Mouse (Mus musculus) MEL (cell line): Measurements from ENCODE around the gene Gpd1. TPM values are rescaled to one million over a fixed set of nuclear protein-coding genes. Genes with fewer than 3 reads are reported as not detected.

Experiments
- DNase-seq: peaks from one replicate; pipeline ENCODE4 v3.0.0; 2011; ENCODE audit warnings: low read depth, low spot score
- H3K27ac ChIP-seq: 2 replicates; pipeline ENCODE4 v1.5.1; 2012; ENCODE audit warnings: low read depth, mild to moderate bottlenecking, control low read depth, low read length, moderate library complexity; ENCODE audit not compliant: control insufficient read depth
- H3K27me3 ChIP-seq, 2 experiments: fragments of 150-350 bp in 1 of 2; sonication (generic) in 1 of 2; 2 replicates each; pipeline ENCODE4 v1.6.1; 2012; ENCODE audit warnings: low read length in 2 of 2, mild to moderate bottlenecking in 2 of 2, improper control_type of control experiment in 1 of 2, moderate library complexity in 1 of 2; ENCODE audit not compliant: insufficient read depth in 2 of 2, control insufficient read depth in 1 of 2
- H3K36me3 ChIP-seq, 2 experiments: 2 replicates each; pipeline ENCODE4 v1.6.1; 2012 to 2014; ENCODE audit warnings: low read length in 2 of 2, improper control_type of control experiment in 1 of 2, inconsistent platforms in 1 of 2, mild to moderate bottlenecking in 1 of 2; ENCODE audit not compliant: insufficient read depth in 2 of 2, control insufficient read depth in 1 of 2
- H3K4me1 ChIP-seq, 2 experiments: fragments of 150-350 bp in 1 of 2; sonication (generic) in 1 of 2; 2 replicates each; pipeline ENCODE4 v1.6.1; 2012; ENCODE audit warnings: low read length in 2 of 2, improper control_type of control experiment in 1 of 2, mild to moderate bottlenecking in 1 of 2; ENCODE audit not compliant: insufficient read depth in 2 of 2, control insufficient read depth in 1 of 2
- H3K4me3 ChIP-seq, 2 experiments: fragments of 150-350 bp in 1 of 2; sonication (generic) in 1 of 2; 2 replicates each; pipeline ENCODE4 v1.5.1; 2012; ENCODE audit warnings: low read depth in 2 of 2, low read length in 2 of 2, mild to moderate bottlenecking in 2 of 2, moderate library complexity in 2 of 2, control low read depth in 1 of 2, improper control_type of control experiment in 1 of 2; ENCODE audit not compliant: control insufficient read depth in 1 of 2, insufficient read depth in 1 of 2
- H3K79me2 ChIP-seq: 2 replicates; pipeline ENCODE4 v1.6.1; 2012; ENCODE audit warnings: mild to moderate bottlenecking, low read length, moderate library complexity; ENCODE audit not compliant: control insufficient read depth, poor library complexity, insufficient read depth
- H3K9ac ChIP-seq: 2 replicates; pipeline ENCODE4 v1.6.1; 2012; ENCODE audit warnings: low read depth, mild to moderate bottlenecking, control low read depth, low read length, moderate library complexity; ENCODE audit not compliant: control insufficient read depth, poor library complexity, severe bottlenecking
- H3K9me3 ChIP-seq: fragments of 150-350 bp; sonication (generic); replicated peaks from 2 replicates; pipeline ENCODE4 v1.6.1; 2012; ENCODE audit warnings: mild to moderate bottlenecking, low read length, improper control_type of control experiment, moderate library complexity; ENCODE audit not compliant: insufficient read depth
- CHD2 ChIP-seq: IDR thresholded peaks from 2 replicates; pipeline ENCODE4 v1.6.1; 2011; ENCODE audit warnings: low read length, improper control_type of control experiment
- CTCF ChIP-seq, 3 experiments: IDR thresholded peaks in 2 of 3; conservative IDR thresholded peaks in 1 of 3; 2 replicates each; pipeline ENCODE4 v1.5.1; 2011 to 2012; ENCODE audit warnings: low read length in 3 of 3, low read depth in 2 of 3, mild to moderate bottlenecking in 2 of 3, improper control_type of control experiment in 1 of 3, inconsistent platforms in 1 of 3, mixed read lengths in 1 of 3, moderate library complexity in 1 of 3; ENCODE audit not compliant: control insufficient read depth in 1 of 3, insufficient read depth in 1 of 3, poor library complexity in 1 of 3, severe bottlenecking in 1 of 3
- E2F4 ChIP-seq: IDR thresholded peaks from 2 replicates; pipeline ENCODE4 v1.6.1; 2011; ENCODE audit warnings: low read depth, low read length, improper control_type of control experiment, borderline replicate concordance
- ELF1 ChIP-seq: IDR thresholded peaks from 2 replicates; pipeline ENCODE4 v1.6.1; 2014; ENCODE audit warnings: low read depth, mild to moderate bottlenecking, inconsistent platforms, low read length, improper control_type of control experiment, moderate library complexity
- EP300 ChIP-seq, 2 experiments: IDR thresholded peaks; 2 replicates each; pipeline ENCODE4 v1.6.1; 2011; ENCODE audit warnings: improper control_type of control experiment in 2 of 2, low read length in 2 of 2, low read depth in 1 of 2, mild to moderate bottlenecking in 1 of 2
- ETS1 ChIP-seq: IDR thresholded peaks from 2 replicates; pipeline ENCODE4 v1.6.1; 2012; ENCODE audit warnings: low read depth, mild to moderate bottlenecking, inconsistent platforms, low read length, improper control_type of control experiment, moderate library complexity
- GABPA ChIP-seq: IDR thresholded peaks from 2 replicates; pipeline ENCODE4 v1.6.1; 2012; ENCODE audit warnings: low read depth, mild to moderate bottlenecking, inconsistent platforms, low read length, improper control_type of control experiment, moderate library complexity
- GATA1 ChIP-seq: IDR thresholded peaks from 2 replicates; pipeline ENCODE4 v1.6.1; 2011; ENCODE audit warnings: low read depth, low read length, improper control_type of control experiment
- HCFC1 ChIP-seq: IDR thresholded peaks from 2 replicates; pipeline ENCODE4 v1.6.1; 2012; ENCODE audit warnings: low read depth, mild to moderate bottlenecking, inconsistent platforms, low read length, improper control_type of control experiment, moderate library complexity
- JUND ChIP-seq: IDR thresholded peaks from 2 replicates; pipeline ENCODE4 v1.6.1; 2011; ENCODE audit warnings: low read depth, mild to moderate bottlenecking, improper control_type of control experiment, low read length
- KAT2A ChIP-seq: conservative IDR thresholded peaks from 2 replicates; pipeline ENCODE4 v1.6.1; 2012; ENCODE audit warnings: low read depth, low read length, improper control_type of control experiment, inconsistent platforms
- MAFK ChIP-seq: IDR thresholded peaks from 2 replicates; pipeline ENCODE4 v1.6.1; 2011; ENCODE audit warnings: low read depth, mild to moderate bottlenecking, low read length, improper control_type of control experiment, borderline replicate concordance
- MAZ ChIP-seq: IDR thresholded peaks from 2 replicates; pipeline ENCODE4 v1.6.1; 2012; ENCODE audit warnings: low read depth, mild to moderate bottlenecking, inconsistent platforms, low read length, improper control_type of control experiment
- MYB ChIP-seq: IDR thresholded peaks from 2 replicates; pipeline ENCODE4 v1.6.1; 2011; ENCODE audit warnings: mild to moderate bottlenecking, low read depth, low read length, improper control_type of control experiment
- MYC ChIP-seq: IDR thresholded peaks from 2 replicates; pipeline ENCODE4 v1.6.1; 2011; ENCODE audit warnings: low read depth, mild to moderate bottlenecking, low read length, improper control_type of control experiment, moderate library complexity
- NRF1 ChIP-seq: IDR thresholded peaks from 2 replicates; pipeline ENCODE4 v1.6.1; 2014; ENCODE audit warnings: low read depth, mild to moderate bottlenecking, inconsistent platforms, low read length, improper control_type of control experiment, moderate library complexity; ENCODE audit not compliant: poor library complexity, insufficient read depth, severe bottlenecking
- POLR2A ChIP-seq, 2 experiments: IDR thresholded peaks; 2 replicates each; pipeline ENCODE4 v1.6.1; 2011 to 2012; ENCODE audit warnings: low read length in 2 of 2, mild to moderate bottlenecking in 2 of 2, control low read depth in 1 of 2, improper control_type of control experiment in 1 of 2, low read depth in 1 of 2, moderate library complexity in 1 of 2; ENCODE audit not compliant: control insufficient read depth in 1 of 2, insufficient read depth in 1 of 2, poor library complexity in 1 of 2
- POLR2AphosphoS2 ChIP-seq: IDR thresholded peaks from 2 replicates; pipeline ENCODE4 v1.6.1; 2011; ENCODE audit warnings: low read length, improper control_type of control experiment
- RAD21 ChIP-seq: IDR thresholded peaks from 2 replicates; pipeline ENCODE4 v1.6.1; 2011; ENCODE audit warnings: mild to moderate bottlenecking, low read depth, low read length, improper control_type of control experiment
- SIN3A ChIP-seq: IDR thresholded peaks from 2 replicates; pipeline ENCODE4 v1.6.1; 2012; ENCODE audit warnings: low read length, improper control_type of control experiment, inconsistent platforms
- SMC3 ChIP-seq: IDR thresholded peaks from 2 replicates; pipeline ENCODE4 v1.6.1; 2011; ENCODE audit warnings: low read depth, low read length, improper control_type of control experiment
- TAL1 ChIP-seq: IDR thresholded peaks from 2 replicates; pipeline ENCODE4 v1.6.1; 2012; ENCODE audit warnings: mild to moderate bottlenecking, inconsistent platforms, low read length, moderate library complexity, mixed read lengths
- TBP ChIP-seq: IDR thresholded peaks from 2 replicates; pipeline ENCODE4 v1.8.0; 2011; ENCODE audit warnings: low read depth, low read length, improper control_type of control experiment
- TCF12 ChIP-seq: IDR thresholded peaks from 2 replicates; pipeline ENCODE4 v1.6.1; 2014; ENCODE audit warnings: low read depth, mild to moderate bottlenecking, inconsistent platforms, low read length, improper control_type of control experiment, moderate library complexity
- UBTF ChIP-seq: IDR thresholded peaks from 2 replicates; pipeline ENCODE4 v1.6.1; 2012; ENCODE audit warnings: low read depth, mild to moderate bottlenecking, inconsistent platforms, low read length, improper control_type of control experiment, moderate library complexity, borderline replicate concordance; ENCODE audit not compliant: insufficient read depth
- USF2 ChIP-seq, 2 experiments: IDR thresholded peaks; 2 replicates each; pipeline ENCODE4 v1.6.1; 2011 to 2012; ENCODE audit warnings: improper control_type of control experiment in 2 of 2, low read length in 2 of 2, borderline replicate concordance in 1 of 2, inconsistent platforms in 1 of 2, low read depth in 1 of 2, mild to moderate bottlenecking in 1 of 2; ENCODE audit not compliant: insufficient read depth in 1 of 2
- ZC3H11A ChIP-seq: IDR thresholded peaks from 2 replicates; pipeline ENCODE4 v1.6.1; 2012; ENCODE audit warnings: low read depth, mild to moderate bottlenecking, inconsistent platforms, low read length, improper control_type of control experiment
- ZMIZ1 ChIP-seq: IDR thresholded peaks from 2 replicates; pipeline ENCODE4 v1.6.1; 2012; ENCODE audit warnings: low read depth, mild to moderate bottlenecking, inconsistent platforms, low read length, improper control_type of control experiment, moderate library complexity
- ZNF384 ChIP-seq: IDR thresholded peaks from 2 replicates; pipeline ENCODE4 v1.6.1; 2012; ENCODE audit warnings: low read depth, mild to moderate bottlenecking, inconsistent platforms, low read length, improper control_type of control experiment
- polyA plus RNA-seq, 2 experiments: library from polyadenylated mRNA; stranded (reverse) in 1 of 2; unstranded in 1 of 2; fragments of >175 nt in 1 of 2; fragments of >200 nt in 1 of 2; gene quantifications; 2 replicates each; pipeline versions ENCODE4 v1.2.1 to v1.2.4; 2012; ENCODE audit warnings: low replicate concordance in 2 of 2, low read depth in 1 of 2; ENCODE audit not compliant: insufficient read length in 2 of 2, insufficient read depth in 1 of 2, missing spikeins in 1 of 2
- total RNA-seq: library from RNA; depleted of rRNA; stranded (reverse); fragments of 300-350 nt; gene quantifications from 2 replicates; pipeline ENCODE4 v1.2.3, GENCODE M21; 2012; rRNA removed

Gene Gpd1
- total RNA-seq (0.13 and 0.23 TPM in 2 replicates), polyA plus RNA-seq (under 1 TPM in 1 of 2 experiments, not detected in 1; 0.52 TPM)

DNA sequence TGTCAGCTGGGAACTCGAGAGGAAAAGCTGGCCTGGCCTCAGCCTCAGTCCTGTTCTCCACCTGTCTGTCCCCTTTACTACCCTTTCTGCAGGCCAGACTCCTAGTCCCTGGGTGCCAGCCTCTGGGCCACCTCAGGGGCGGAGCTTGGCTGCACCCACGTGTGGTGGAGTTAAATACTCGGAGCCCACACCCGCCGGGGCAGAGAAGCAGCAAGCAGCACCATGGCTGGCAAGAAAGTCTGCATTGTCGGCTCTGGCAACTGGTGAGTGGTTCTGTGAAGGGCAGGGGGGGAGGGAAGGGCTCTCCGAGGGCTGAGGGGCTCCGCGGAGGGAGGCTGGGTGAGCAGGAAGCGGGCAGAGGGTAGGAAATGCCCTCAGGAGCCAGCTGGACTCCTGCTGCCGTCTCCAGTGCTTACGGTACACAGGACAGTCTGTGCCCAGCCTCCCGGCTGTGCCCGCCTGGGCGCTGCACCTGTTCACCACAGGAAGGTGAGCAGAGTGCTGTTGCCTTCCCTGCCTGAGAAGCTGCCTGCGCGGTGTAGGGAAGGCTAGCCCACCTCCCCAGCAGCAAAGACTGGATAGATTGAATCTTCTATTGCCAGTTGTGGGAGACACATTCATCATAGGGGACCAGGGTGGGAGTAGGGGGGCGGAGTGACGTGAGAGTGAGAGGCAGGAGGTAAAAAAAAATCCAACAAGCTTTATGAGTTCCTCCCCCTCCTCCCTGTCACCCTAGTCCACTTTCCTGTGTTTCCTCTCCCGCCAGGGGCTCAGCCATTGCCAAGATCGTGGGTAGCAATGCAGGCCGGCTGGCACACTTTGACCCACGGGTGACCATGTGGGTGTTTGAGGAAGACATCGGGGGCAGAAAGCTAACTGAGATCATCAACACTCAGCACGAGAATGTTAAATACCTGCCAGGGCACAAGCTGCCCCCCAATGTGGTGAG is at the start of gene Gpd1:
Gpd1 (plus strand) TSS at position 130 of the 949 bp plus-strand sequence.
- no peak within 1 kb of the TSS for H3K27ac ChIP-seq
- no peak for DNase-seq
- H3K9ac ChIP-seq = no peak within 1 kb of the TSS
- peaks cover 2 to 12% of the 10 kb centered on the region in 2 experiments for H3K4me1 ChIP-seq
- no peaks in the 10 kb centered on the region for H3K9me3 ChIP-seq
- H3K4me3 ChIP-seq = no peak within 1 kb of the TSS
- peaks cover 0 to 10% of the 10 kb centered on the region in 2 experiments; a peak in 2 of 4 replicates for H3K36me3 ChIP-seq
- TF ChIP-seq UBTF = no peak
- no peak for TF ChIP-seq MAZ
- TF ChIP-seq CHD2 = no peak
- TF ChIP-seq RAD21 = no peak
- TF ChIP-seq ETS1 = no peak
- no peak for TF ChIP-seq MYB
- TF ChIP-seq NRF1 = no peak
- TF ChIP-seq SIN3A = no peak
- TF ChIP-seq TAL1 = no peak
- TF ChIP-seq TCF12 = no peak
- TF ChIP-seq MYC = no peak
- TF ChIP-seq KAT2A = no peak
- no peak for TF ChIP-seq USF2 (IDR thresholded peaks at IDR 0.05; ENCODE audit: borderline replicate concordance in 1 of 2, insufficient read depth in 1 of 2, low read depth in 1 of 2, low read length in 2 of 2)
- TF ChIP-seq GABPA = no peak
- no peak for TF ChIP-seq HCFC1
- no peak for TF ChIP-seq ZMIZ1
- TF ChIP-seq POLR2AphosphoS2 = no peak
- TF ChIP-seq TBP = no peak
- no peaks in the 10 kb centered on the region for H3K27me3 ChIP-seq
- no peaks in the 10 kb centered on the region for H3K79me2 ChIP-seq

- H3K9ac ChIP-seq = no peak overlapping the region
- DNase-seq = peak; percentile 30
- H3K36me3 ChIP-seq = peaks cover 0 to 19% of the 10 kb centered on the region in 2 experiments; a peak in 2 of 4 replicates
- H3K4me1 ChIP-seq = peaks cover 10 to 27% of the 10 kb centered on the region in 2 experiments
- H3K27me3 ChIP-seq = peaks cover 0 to 2% of the 10 kb centered on the region in 2 experiments; a peak in 1 of 4 replicates
- no peaks in the 10 kb centered on the region for H3K9me3 ChIP-seq
- peaks cover 2% of the 10 kb centered on the region; the same call in 1 of the 2 replicates for H3K79me2 ChIP-seq
- H3K4me3 ChIP-seq = no peak overlapping the region
- no peak overlapping the region for H3K27ac ChIP-seq
- TF ChIP-seq POLR2A (IDR thresholded peaks at IDR 0.05; ENCODE audit: control insufficient read depth in 1 of 2, insufficient read depth in 1 of 2, low read depth in 1 of 2, low read length in 2 of 2, poor library complexity in 1 of 2) (no peak), GATA1 (no peak), ZNF384 (no peak), E2F4 (no peak), SMC3 (peak; percentile 60), JUND (no peak), ELF1 (no peak), KAT2A (no peak), CTCF (IDR thresholded peaks at IDR 0.05 in 2 of 3, conservative IDR thresholded peaks at IDR 0.05 in 1 of 3; ENCODE audit: control insufficient read depth in 1 of 3, insufficient read depth in 1 of 3, low read depth in 2 of 3, low read length in 3 of 3, poor library complexity in 1 of 3, severe bottlenecking in 1 of 3) (peak in 2 of 3 experiments; percentile 24 to 53; a peak in 4 of 6 replicates), MAFK (no peak), ZC3H11A (peak; percentile 36; the same call in 1 of the 2 replicates), RAD21 (peak; percentile 35), USF2 (IDR thresholded peaks at IDR 0.05; ENCODE audit: borderline replicate concordance in 1 of 2, insufficient read depth in 1 of 2, low read depth in 1 of 2, low read length in 2 of 2) (no peak), MAZ (no peak), POLR2AphosphoS2 (no peak), EP300 (IDR thresholded peaks at IDR 0.05; ENCODE audit: low read depth in 1 of 2, low read length in 2 of 2) (no peak), ZMIZ1 (no peak)
Observed at GRCm38 (mm10) chr15:99667544-99667943, 49.8 kb upstream of the Gpd1 start.
